Mouse (Mus musculus) testis, postnatal 14 days (tissue): ENCODE data around the gene Ptgr2.
A peak's percentile ranks its signal among the peaks of the same experiment; 100 is the strongest.
"Not testable (repeated sequence)": the region's sequence is repeated elsewhere in the genome, so short reads cannot be mapped to it uniquely, and the experiment has no call there.

ENCODE experiments used
- DNase-seq: peaks from one replicate; pipeline ENCODE4 v3.0.0; 2021; ENCODE audit warnings: low spot score

Gene Ptgr2

DNA sequence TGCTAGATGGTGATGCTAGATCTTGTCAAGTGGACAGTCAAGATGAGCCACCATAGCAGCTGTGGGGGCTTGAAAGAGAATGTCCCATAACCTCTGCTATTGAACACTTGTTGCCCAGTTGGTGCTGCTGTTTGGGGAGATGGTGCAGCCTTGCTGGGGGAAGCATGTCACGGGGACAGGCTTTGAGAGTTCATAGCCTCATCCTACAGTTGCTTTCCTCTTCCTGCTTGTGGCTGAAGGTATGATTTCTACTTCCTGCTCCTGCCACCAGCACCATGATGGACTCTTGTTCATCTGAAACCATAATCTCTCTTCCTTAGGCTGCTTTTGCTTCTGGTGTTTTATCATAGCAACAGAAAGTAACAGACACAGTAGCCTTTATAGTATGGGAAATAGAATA, 19.5 kb downstream of the Ptgr2 start:
- no peak for DNase-seq

DNA sequence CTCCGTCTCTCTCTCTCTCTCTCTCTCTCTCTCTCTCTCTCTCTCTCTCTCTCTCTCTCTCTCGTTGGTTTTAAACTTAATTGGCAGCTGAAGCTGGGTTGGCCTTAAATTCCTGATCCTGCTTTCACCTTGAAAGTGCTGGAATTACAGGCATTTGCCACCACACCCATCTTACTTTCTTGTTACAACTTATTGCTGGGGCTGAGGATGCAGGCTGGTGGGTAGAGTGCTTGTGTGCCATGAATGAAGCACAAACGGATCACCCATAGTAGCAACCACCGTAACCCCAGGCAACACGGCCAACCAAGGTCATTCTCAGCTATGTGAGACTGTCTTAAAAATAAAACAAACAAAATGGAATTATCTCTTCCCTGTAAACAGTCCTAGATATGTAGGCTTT, 26.3 kb downstream of the Ptgr2 start:
- no peak for DNase-seq

DNA sequence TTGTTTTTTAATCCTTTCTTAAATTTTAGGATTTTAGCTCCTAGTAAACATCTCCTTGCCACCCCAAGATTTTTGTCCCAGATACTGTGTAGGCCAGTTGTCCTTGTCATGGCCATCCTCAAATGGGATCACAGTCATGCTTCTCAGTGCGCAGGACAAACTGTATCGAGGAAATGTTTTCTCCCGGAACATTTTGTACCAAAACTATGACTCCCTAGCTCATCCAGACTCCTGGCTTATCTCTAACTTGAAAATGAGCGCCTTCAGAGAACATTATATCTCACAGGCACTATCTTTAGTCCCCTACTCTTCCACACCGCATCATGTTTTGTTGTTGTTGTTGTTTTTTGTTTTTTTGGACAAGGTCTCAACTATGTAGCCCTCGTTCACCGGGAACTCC, 31.0 kb downstream of the Ptgr2 start:
- peak; percentile 35 for DNase-seq

DNA sequence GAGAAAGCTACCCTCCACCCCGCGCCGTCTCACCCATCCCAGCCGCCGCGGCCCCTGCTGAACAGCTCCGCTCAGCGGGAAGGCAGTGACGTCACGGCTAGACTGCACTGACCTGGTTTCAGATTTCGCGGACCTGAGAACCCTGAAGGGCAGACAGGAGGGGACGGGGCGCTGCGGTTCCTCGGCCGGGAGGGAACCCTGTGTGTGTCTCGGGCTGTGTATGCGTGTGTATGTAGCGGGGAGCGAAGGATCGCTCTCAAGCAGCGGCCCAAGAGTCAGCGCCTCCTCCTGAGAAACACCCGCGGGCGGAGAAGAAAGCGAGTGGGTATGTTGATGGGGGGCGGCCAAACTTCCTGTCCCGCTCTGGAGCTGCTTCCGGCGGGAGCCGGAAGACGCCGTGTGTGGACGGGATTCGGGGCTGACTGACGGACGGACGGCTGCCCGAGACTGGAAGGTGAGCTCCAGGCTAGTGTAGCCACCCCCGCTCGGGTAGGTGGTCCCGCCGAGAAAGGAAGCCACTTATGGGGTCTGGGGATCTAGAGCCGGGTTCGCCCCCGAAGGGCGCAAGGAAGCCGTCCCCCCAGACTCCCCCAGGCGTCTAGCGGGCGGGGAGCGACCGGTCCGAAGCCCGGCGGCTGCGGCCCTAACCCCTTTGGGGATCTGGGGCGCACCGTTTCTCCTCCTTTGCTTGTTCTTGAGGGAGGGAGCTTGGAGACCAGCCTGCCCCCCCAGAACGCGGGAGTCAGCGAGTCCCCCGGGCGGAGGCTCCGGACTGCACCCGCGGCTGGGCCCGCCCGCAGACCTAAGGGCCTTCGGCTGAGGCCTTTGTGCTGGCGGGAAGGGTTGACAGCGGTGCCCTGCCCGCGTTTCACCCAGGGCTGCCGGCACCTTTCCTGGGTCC, 31.9 kb downstream of the Ptgr2 start, which contains the start of gene Zfp410:
TSS of gene Zfp410 (plus strand) at position 132 of the 901 bp plus-strand sequence.
- peak; percentile 88 for DNase-seq

DNA sequence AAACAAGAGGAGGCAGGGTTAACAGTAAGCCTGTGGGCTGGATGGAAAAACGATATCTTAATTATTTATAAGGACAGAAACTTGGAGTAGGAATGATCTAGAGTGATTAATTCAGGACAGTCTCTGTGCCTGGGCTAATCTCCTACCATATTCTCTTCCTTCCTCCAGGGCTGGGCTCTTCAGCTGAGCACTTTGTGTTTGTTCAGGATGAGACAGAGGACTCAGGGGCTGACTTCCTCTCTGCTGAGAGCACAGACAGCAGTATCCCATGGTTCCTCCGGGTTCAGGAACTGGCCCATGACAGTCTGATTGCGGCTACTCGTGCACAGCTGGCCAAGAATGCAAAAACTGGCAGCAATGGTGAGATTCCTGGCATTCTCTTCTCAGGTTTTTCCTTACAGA, 42.1 kb downstream of the Ptgr2 start:
- DNase-seq: no peak

DNA sequence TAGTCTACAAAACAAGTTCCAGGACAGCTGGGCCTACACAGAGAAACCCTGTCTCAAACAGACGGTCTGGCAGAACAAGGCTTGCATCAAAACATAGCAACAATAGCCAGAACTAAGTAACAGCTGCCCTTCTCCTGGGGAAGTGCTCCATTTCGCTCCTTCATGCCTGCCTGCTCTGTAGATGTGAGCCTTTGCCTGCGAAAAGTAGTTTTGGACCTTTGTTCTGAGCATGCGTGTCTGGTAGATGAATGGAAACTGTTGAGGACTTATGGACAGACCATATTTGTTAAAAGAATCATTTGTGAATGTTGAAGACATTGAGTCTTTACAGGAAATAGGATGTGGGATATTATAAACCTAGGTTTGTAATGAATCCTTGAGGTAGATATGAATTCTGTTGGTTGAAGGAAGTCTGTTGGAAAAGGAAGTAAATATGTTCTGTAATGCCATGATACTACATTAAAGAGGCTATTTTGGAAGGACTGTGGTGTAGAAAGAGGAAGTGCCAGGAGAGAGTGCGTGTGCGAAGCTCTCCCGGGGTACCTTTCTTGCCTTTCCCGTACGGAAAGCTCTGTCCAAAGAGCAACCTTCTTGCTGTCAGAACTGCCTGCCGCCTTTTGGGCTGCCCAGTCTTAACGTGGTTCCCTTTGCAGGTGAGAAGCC, 52.1 kb downstream of the Ptgr2 start:
- no peak for DNase-seq

DNA sequence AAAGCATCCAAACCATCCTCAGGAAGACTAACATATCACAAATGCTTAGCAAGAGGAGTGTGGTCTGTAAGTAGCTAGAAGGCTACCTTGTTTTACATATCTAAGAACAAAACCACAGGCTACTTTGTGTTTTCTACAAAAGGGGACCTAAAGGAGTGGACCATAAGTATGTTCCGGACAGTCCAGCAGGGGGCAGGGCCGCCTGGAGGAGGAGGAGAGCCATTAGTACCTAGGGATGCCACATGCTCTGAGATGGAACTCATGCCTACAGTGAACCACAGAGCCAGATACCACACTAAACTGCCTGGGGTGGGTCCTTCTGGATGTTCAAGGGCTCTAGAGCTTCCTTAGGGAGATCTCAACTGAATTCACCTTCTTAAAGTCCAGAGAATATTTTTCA, 62.2 kb downstream of the Ptgr2 start:
- DNase-seq: no peak

DNA sequence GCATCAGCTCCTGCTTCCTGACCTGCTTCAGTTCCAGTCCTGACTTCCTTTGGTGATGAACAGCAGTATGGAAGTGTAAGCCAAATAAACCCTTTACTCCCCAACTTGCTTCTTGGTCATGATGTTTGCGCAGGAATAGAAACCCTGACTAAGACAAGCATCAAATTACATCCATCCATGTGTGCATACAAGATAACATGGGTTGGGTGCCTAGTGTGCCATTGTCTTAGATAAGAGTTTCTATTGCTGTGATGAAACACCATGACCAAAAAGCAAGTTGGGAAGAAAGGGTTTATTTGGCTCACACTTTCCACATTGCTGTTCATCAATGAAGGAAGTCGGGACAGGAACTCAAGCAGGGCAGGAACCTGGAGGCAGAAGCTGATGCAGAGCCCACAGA, 73.7 kb downstream of the Ptgr2 start:
- not testable (repeated sequence) for DNase-seq

DNA sequence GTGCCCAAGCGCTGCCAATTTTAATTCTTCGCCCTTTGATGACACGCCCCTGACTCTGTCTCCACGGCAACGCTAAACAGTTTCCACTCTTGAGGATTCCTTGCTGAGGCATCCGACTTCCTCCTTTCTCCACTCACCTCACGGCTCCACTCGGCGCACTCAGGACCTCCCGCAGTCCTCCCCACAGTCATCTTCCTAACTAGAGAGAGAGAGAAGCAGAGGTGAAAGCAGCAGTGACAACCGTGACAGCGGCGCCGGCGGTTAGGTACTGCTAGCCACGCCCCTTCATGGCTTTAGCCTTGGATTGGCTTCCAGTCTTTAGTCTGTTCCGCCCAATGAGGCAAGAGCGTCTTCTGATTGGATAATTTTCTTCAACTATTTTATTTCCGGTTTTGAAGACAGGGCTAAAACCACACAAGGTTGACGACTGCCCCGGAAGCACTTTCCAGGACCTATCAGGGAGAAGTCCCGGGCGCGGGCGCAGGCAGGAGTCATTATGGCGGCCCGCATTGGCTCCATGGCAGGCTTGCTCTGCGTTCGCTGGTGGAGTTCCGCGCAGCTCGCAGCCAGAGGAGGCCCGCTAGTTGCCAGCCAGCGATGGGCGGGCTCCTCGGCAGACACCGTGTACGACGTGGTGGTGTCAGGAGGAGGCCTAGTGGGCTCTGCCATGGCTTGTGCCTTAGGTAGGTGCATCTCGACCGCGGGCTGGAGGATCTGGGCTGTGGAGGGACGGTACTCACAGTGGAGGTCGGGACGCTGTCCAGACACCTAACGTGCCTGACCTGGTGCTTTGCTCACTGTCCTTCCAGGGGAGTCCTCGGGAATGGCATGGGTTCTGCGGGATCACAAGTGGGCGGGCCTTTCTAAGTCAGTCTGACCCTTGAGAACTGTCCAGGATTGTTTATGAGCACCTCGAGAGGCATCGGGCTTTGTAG, 76.8 kb downstream of the Ptgr2 start, which contains the start of the genes Coq6 and Fam161b:
TSS of gene Coq6 (plus strand) at position 103 of the 935 bp plus-strand sequence.
TSS of gene Fam161b (minus strand) at position 279 of the 935 bp plus-strand sequence.
- peak; percentile 95 for DNase-seq

DNA sequence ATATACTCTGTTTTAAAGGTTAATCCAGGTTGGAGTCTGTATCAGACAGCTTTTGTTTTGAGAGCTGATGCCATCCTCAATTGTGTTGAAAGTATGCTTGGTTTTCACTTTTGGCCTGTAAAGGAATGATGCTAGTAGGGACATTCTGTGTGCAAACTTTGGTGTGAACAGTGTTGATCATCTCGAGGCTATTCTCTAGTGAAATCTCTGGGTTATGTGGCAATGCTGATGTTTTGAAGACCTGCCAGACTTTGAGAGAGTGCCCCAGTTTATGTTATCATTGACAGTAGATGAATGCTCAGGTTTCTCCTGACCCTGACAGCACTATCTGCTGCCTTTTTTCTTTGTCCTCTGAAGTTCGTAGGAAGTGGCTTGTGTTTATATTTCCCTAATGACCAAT, 77.8 kb downstream of the Ptgr2 start:
- no peak for DNase-seq

DNA sequence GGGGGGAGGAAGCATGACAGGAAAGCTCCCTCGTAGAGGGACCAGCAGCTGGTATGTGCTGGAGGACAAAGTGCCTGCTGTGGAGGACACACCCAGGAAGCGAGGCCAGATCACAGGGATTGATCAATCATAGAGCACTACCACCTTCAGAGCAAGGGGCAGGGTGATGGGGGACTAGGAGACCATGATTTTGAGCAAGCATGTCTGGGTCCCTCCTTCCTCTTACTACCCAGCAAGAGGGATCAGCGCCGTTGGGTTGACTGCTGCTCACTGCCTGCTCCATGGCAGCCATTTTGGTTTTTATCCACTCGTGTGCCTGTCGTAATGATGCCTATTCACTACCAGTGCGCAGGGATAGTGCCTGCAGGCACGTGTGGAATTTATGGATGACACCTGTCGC, 79.3 kb downstream of the Ptgr2 start:
- no peak for DNase-seq

DNA sequence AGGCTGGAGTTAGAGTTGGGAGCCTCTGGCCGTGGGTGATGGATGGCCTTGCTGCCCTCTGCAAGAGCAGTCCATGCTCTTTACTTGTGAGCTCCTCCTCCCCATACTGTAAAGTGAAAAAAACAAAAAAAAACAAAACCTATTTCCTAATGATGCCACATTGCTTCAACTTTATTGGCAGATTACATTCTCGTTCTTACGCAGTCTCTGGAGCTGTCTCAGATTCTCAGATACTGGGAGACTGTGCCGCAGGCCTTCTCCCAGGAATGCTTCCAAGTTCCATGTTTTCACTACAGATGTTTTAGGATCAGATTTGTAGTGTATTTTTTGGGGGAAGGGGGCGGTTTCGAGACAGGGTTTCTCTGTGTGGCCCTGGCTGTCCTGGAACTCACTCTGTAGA, 80.1 kb downstream of the Ptgr2 start:
- no peak for DNase-seq
